Mouse (Mus musculus): ENCODE results near the gene Nek11.

DNA sequence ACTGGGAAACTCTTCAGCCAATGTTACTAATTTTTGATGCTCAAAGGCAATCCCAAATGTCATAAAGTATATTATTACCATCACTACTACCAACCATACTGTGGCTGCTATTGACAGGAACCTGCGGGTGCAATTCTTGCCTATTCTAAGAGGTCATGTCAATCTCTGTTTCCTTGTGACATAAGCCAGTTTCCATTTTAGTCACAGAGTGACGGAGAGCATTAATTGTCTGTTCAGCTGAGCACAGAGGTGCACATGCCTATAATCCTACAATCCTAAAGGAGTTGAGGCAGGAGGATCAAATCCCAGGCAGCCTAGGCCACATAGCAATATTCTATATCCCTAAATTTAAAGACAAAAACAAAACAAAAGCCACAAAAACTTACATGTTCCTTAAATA is 33.1 kb downstream of the Nek11 start:
- no peak for TF ChIP-seq POLR2A (IDR thresholded peaks at IDR 0.05; ENCODE audit: borderline replicate concordance, insufficient read depth, low read length)
- no peak for TF ChIP-seq CTCF (IDR thresholded peaks at IDR 0.05; ENCODE audit: borderline replicate concordance, insufficient read depth, low read depth, low read length)

Data from cerebellum, adult 2 months (tissue).